10 mouse cellular contexts compared by ENCODE assay signal in genomic region chr12:27140335-27140702, GRCm38 (mm10).
DNase-seq lines count a peak whose midpoint lies in the region; ATAC-seq and TF ChIP-seq lines count a peak whose summit lies in the region.
"Had no signal": no experiment of that assay in that cellular context is flagged by ENCODE, and none has a peak within 500 bp of the region (broad histone marks: within the 10 kb centered on the region; RNA-seq: fewer than 3 reads in every experiment).

No protein-coding gene starts in this region.

- H3K4me3 ChIP-seq in kidney, embryonic 15.5 days (replicated peaks) = no peak overlapping the region
- no peak overlapping the region for H3K4me3 ChIP-seq in hindbrain, embryonic 15.5 days
- H3K4me3 ChIP-seq in midbrain, postnatal 0 days (ENCODE audit: low read depth, low read length) = no peak overlapping the region
- H3K4me3 ChIP-seq in liver, embryonic 12.5 days = no peak overlapping the region
- H3K4me3 ChIP-seq: myocyte had no signal

- 26% methylated on average over 5 of the region's 5 CpGs for WGBS in kidney, embryonic 15.5 days
- 10% methylated on average over 5 of the region's 5 CpGs for WGBS in hindbrain, embryonic 15.5 days
- WGBS in midbrain, postnatal 0 days = 14% methylated on average over 5 of the region's 5 CpGs
- WGBS in liver, embryonic 12.5 days (ENCODE audit: insufficient replicate concordance) = 33% methylated on average over 5 of the region's 5 CpGs

- TF ChIP-seq CTCF in midbrain, postnatal 0 days (IDR thresholded peaks at IDR 0.05) = no peak

- H3K4me1 ChIP-seq in kidney, embryonic 15.5 days = peaks cover 30% of the 10 kb centered on the region
- peaks cover 39% of the 10 kb centered on the region for H3K4me1 ChIP-seq in hindbrain, embryonic 15.5 days (replicated peaks)
- H3K4me1 ChIP-seq in midbrain, postnatal 0 days (ENCODE audit: insufficient read depth, low read length) = peaks cover 7% of the 10 kb centered on the region; the same call in 1 of the 2 replicates
- H3K4me1 ChIP-seq in liver, embryonic 12.5 days = no peaks in the 10 kb centered on the region

- H3K9ac ChIP-seq in kidney, embryonic 15.5 days = no peak overlapping the region
- no peak overlapping the region for H3K9ac ChIP-seq in hindbrain, embryonic 15.5 days
- H3K9ac ChIP-seq in midbrain, postnatal 0 days (replicated peaks; ENCODE audit: low read length, poor library complexity, severe bottlenecking) = peak overlapping the region; percentile 29; the same call in 1 of the 2 replicates
- H3K9ac ChIP-seq in liver, embryonic 12.5 days = no peak overlapping the region

- ATAC-seq in kidney, embryonic 15.5 days (replicated peaks; ENCODE audit: low FRiP score) = 0 out of 2 replicates have a peak, but pooled peaks have one; percentile 48
- peak; percentile 57 for ATAC-seq in hindbrain, embryonic 15.5 days (ENCODE audit: low FRiP score, low read depth)
- ATAC-seq in midbrain, postnatal 0 days (ENCODE audit: low FRiP score) = peak; percentile 38; the same call in 1 of the 2 replicates
- no peak for ATAC-seq in liver, embryonic 12.5 days

- H3K27ac ChIP-seq in kidney, embryonic 15.5 days = peak overlapping the region; percentile 43; the same call in 1 of the 2 replicates
- H3K27ac ChIP-seq in hindbrain, embryonic 15.5 days (replicated peaks) = peak overlapping the region; percentile 78
- H3K27ac ChIP-seq in midbrain, postnatal 0 days (ENCODE audit: low read depth, low read length) = no peak overlapping the region
- no peak overlapping the region for H3K27ac ChIP-seq in liver, embryonic 12.5 days

- H3K27me3 ChIP-seq in kidney, embryonic 15.5 days = no peaks in the 10 kb centered on the region
- no peaks in the 10 kb centered on the region for H3K27me3 ChIP-seq in hindbrain, embryonic 15.5 days
- H3K27me3 ChIP-seq in midbrain, postnatal 0 days (ENCODE audit: insufficient read depth, low read length) = no peaks in the 10 kb centered on the region
- H3K27me3 ChIP-seq in liver, embryonic 12.5 days (replicated peaks) = no peaks in the 10 kb centered on the region

- intact Hi-C loops in heart, postnatal 14 days (cut with DNase I) = no loop called here

- no peak for DNase-seq in kidney, postnatal 25 days
- peak; percentile 88 for DNase-seq in embryo, embryonic 10.5 days (ENCODE audit: low spot score)
- no peak for DNase-seq in midbrain, postnatal 0 days (ENCODE audit: low spot score)
- no peak for DNase-seq in thymus, postnatal 10 days (ENCODE audit: low spot score in 2 of 2)
- no peak for DNase-seq in heart, postnatal 14 days
- DNase-seq: cerebellum, adult 8-10 months had no signal

- H3K36me3 ChIP-seq in kidney, embryonic 15.5 days = no peaks in the 10 kb centered on the region
- no peaks in the 10 kb centered on the region for H3K36me3 ChIP-seq in hindbrain, embryonic 15.5 days
- H3K36me3 ChIP-seq in midbrain, postnatal 0 days (ENCODE audit: insufficient read depth, low read length) = no peaks in the 10 kb centered on the region
- no peaks in the 10 kb centered on the region for H3K36me3 ChIP-seq in liver, embryonic 12.5 days

- H3K9me3 ChIP-seq in kidney, embryonic 15.5 days (replicated peaks) = no peaks in the 10 kb centered on the region
- H3K9me3 ChIP-seq in hindbrain, embryonic 15.5 days = no peaks in the 10 kb centered on the region
- H3K9me3 ChIP-seq in midbrain, postnatal 0 days (ENCODE audit: low read length) = no peaks in the 10 kb centered on the region
- H3K9me3 ChIP-seq in liver, embryonic 12.5 days (replicated peaks) = no peaks in the 10 kb centered on the region

- no peak overlapping the region for H3K4me2 ChIP-seq in kidney, embryonic 15.5 days
- H3K4me2 ChIP-seq in hindbrain, embryonic 15.5 days = no peak overlapping the region
- no peak overlapping the region for H3K4me2 ChIP-seq in midbrain, postnatal 0 days (ENCODE audit: low read depth, low read length, poor library complexity, severe bottlenecking)
- H3K4me2 ChIP-seq in liver, embryonic 12.5 days = no peak overlapping the region

Comparison
In these comparisons a context has a peak if more than half of its experiments do, and no peak if none do; other contexts are left out.
1. H3K27ac ChIP-seq: peak in kidney, embryonic 15.5 days (single experiment) and hindbrain, embryonic 15.5 days (single experiment); none in midbrain, postnatal 0 days (single experiment) and liver, embryonic 12.5 days (single experiment).